Mouse (Mus musculus) spleen, postnatal 10 days (tissue): Measurements from ENCODE around the gene Phlda1.
"Not testable (repeated sequence)": the region's sequence is repeated elsewhere in the genome, so short reads cannot be mapped to it uniquely, and the experiment has no call there.

ENCODE experiments used
- DNase-seq, 2 experiments: peaks; one replicate each; pipeline ENCODE4 v3.0.0; 2021 to 2022; ENCODE audit warnings: low spot score in 2 of 2

Phlda1 gene

DNA sequence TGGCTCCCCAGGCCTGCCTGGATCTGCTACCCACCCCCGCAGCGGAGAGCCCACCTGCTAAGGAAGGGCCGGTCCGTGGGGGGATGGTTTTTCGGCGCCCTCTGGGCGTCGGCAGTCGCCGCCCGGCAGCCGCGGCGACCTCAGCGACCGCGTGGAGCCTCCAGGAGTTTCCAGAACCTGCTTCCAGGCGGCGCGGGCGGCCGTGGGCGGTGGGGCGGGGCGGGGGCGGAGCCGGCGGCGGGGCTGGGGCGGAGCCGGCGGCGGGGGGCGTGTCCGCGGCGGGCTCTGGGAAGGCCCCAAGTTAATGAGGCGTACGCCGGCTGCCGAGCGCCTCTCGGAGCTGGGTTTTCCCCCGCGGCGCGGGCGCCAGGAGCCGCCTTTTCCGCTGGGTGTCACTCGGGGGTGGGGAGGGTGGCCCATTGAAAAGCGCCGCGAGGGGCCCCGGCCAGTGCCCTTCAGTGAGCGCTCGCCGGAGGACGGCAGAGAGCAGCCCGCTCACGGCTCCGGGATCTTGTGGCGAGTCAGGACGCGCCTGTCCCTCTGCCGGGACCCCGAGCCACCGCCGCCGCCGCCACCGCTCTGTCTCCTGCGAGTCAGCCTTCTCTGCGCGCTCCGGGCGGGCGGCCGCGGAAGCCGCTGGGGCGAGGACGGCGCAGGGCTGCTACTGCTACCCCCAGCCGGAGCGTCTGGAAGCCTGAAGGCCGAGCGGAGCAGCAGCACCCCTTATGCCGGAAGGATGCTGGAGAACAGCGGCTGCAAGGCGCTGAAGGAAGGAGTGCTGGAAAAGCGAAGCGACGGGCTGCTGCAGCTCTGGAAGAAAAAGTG lies at the start of gene Phlda1:
Gene Phlda1 (plus strand): TSS at position 186 of the 825 bp plus-strand sequence.
- peak; percentile 80 to 89 for DNase-seq

DNA sequence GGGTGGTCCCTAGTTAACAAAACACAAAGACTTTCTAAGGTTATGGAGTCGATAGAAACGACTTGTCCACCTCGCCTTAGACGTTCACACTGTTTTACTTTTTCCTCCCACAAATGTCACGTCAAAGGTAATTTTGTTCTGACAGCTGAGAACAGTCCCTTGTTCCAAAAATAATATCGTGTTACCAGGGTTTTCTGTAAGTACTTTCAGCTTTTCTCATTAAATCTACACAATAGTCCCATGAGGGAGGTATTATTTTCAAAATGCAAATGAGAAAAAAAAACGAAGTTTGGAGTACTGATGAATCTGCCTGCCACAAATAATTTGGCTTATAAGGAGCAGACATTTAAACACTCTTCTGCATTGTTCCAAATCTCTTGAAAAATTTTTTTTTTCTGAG lies 48.0 kb upstream of the Phlda1 start:
- no peak for DNase-seq

DNA sequence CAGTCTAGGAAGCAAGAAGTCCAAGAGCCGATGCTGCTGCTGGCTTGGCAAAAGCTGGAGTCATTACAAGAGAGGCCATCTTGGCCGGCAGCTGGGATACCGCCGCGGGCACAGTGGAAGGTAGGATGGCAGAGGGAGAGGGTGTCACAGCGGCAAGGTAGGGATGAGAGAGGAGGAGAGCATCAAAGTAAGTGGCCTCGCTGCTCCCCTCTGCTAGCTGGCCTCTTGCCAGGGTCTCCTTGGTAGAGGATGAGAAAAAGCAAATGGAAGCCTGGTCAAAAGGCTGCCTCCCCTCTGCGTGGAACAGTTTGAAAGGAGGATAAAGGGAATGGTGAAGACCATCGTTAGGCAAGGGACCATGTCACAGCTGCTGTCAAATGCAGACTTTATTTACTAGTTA lies 47.0 kb upstream of the Phlda1 start:
- DNase-seq = no peak

DNA sequence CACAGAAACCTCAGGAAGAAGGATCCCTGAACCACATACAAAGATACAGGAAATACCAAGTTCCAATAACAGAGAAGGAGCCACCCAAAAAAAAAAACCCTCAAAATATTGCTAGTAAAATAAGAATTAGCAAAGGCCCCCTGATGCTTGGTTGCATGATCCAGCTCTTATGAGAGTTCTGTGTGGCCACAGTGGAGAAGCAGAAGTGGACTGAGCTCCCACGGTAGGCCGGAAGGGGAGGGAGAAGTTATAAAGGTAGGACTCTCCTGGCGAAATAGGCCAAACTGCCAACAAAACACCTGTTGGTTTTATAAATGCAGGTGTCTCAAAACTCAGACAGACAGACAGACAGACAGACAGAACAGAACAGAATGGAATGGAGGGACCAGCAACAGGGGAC lies 46.2 kb upstream of the Phlda1 start:
- DNase-seq = no peak

DNA sequence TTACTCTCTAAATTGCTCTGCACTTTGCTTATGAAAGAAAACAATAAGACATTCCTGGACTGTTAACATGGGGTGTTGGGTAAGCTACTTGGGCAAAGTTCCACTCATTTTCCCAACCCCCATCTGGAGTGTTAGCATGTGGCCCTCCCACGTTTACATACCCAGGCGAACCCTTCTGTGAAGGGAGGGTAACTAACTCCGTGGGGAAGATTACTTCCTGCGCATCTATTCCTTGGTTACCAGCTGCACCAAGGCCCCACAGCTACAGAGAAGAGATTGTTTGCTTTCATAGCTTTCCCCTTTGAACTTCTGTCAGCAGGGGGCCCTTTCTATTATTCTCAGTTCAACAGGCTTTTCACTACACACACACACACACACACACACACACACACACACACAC lies 45.7 kb upstream of the Phlda1 start:
- no peak for DNase-seq

DNA sequence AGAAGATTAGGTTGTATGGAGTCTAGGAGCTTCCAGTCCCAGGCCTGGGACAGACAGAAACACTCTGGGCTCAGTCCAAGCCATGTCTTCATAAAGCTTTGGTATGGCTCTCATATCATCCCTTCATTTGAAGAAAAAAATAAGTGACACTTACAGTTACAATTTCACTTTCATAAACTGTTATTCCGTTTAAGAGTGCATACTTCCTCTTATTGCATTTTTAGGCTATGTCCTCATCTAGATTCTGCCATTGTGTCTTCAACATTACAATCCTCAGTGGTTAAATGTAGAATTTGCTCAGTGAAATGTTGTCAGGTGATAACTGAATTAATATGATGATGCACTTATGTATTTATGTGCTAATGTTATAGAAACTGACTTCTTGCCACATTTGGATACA lies 41.3 kb upstream of the Phlda1 start:
- no peak for DNase-seq

DNA sequence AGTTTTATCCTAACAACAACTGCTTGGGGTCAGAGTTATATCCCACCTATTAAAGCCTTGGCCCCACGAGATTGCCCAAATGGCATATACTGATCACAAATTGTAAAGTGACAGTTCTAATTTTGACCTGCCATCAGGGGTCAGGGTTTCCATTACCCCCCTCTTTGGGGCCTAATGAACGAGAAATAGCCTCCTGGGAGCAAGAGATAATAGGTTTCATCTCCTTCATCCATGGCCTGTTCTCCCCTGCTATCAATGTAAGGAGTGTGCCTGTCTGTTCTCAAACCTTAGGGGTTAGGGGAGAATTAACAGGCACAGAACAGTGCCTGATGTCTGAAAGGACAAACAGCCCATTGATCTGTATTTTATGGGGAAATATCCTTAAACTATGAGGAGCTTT lies 40.7 kb upstream of the Phlda1 start:
- DNase-seq = no peak

DNA sequence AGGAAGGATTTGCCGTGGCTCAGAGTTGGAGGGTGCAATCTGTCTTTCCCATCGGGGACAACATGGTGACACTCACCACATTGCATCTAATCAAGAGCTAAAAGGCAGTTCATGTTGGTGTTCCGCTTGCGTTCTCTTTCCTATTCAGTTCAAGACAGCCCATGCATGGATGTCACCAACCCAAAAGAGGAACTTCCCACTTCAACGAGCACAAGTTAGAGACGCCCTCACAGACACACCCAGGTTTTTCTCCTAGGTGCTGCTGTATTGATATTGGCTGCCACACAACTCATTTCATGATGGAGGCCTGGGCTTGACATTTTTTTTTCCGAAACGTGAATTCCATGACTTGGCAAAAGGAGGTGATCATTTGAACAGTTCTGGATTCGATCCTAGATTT lies 34.9 kb upstream of the Phlda1 start:
- peak in 1 of 2 experiments; percentile 48 for DNase-seq

DNA sequence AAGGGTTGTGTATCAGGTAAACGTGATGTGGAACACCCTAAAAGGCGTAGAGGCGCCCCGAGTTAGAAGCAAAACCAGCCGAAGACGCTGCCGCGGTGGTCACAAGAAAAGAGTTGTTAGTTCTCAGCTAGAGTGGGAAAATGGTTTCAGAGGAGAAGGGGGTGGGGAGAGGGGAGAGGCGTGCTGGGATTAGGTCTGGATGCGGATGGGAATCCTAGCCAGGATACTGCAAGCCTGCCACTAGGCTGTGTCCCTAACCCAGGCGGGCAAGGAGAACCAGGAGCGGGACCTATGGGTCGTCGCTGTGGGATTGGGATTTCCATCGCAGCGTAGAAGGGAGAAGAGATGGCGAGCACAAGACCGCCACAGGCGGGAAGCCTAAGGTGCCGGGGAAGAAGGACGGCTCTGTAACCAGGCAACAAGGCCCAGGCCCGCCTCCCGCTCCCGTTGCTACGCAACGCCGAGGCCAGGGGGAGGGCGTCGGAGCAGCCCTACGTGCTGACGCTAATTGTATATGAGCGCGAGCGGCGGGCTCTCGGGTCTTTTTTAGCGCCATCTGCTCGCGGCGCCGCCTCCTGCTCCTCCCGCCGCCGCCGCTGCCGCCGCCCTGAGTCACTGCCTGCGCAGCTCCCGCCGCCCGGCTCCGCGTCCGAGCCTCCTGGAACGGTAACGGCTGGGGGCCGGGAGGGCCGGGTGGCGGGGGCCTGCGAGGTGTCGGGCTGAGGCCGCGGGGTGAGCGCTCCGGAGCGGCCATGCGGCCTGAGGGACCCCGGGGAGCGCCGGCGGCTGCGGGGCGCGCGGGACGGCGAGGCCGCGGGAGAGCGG lies 33.2 kb upstream of the Phlda1 start, which contains the start of gene Nap1l1:
Gene Nap1l1 (plus strand): TSS at position 538 of the 825 bp plus-strand sequence.
- DNase-seq = peak; percentile 97 to 98

DNA sequence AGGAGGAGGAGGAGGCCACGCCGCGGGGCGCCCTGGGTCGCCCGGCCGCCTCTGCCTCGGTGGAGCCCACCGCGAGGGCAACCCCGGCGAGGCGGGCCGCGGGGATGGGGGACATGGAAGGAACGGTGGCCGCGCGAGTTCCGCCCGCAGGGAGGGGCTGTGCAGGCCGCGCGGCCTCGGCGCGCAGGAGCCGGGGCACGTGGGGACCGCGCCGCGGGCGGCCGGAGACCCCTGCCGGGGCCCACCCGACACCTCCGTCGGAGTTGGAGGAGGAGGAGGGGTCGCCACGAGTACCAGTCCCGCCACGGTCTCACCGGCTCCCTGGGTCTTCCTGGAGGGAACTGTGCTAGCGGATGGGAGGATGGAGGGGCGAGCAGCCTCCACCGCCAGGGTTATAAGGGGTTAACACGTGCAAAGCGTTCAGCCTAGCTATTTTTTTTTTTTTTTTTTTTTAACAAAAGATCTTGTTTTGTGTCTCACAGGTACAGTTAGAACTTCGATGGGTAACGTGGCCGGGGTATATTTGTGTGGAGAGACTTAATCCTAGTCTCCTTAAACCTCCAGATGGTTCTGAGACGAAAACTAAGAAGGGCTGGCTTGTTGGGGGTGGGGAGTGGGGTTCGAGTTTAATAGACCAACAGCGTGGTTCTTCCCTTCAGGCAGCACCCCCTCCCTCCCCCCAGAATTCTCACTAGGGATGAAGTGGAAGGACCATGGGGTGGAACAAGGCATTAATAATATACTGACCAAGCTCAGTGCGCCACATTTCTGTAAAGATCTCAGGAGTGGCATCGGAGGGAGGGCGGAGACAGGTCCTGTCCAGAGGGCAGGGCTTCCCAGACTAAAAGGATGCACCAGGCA lies 32.3 kb upstream of the Phlda1 start:
- peak; percentile 30 to 63 for DNase-seq

DNA sequence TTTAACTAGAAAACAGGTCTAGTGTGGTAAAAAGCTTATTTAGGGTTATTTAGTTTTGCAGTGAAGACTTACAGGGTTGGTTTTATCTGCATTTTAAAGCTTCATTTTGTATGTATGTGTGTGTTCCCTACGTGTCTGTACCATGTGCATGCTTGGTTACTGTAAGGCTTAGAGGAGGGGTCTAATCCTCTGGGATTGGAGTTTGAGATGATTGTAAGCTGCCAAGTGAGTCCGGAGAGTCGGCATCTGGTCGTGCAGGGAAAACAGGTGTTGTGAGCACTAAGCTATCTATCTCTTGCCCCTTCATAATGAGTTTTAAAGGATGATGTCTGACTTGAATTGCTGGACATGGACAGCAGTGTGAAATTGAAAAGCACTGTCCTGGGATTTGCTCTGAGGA lies 29.8 kb upstream of the Phlda1 start:
- DNase-seq = no peak

DNA sequence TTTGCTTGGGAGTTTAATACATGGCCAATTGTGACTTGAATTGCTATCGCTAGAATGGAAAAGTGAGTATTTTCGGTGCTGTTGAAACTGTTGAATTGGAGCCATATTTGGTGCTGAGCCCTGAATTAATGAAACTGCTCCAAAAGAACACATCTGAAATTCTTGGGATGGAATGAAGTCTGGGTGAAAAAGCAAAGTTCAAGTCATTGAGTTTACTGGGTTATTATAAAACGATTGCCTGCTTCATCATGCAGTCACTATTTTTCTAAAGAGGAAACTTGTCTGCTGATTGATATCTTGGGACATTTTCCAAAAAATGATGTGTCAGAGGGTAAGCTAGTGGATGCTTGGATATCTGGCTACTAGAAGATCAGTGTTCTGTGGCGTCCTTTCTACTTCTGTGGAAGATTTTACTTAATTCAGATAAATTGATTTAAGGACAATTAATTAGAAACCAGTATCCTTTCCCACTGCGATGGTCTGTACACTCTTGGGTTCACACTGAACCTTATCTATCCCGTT lies 29.0 kb upstream of the Phlda1 start:
- no peak for DNase-seq

DNA sequence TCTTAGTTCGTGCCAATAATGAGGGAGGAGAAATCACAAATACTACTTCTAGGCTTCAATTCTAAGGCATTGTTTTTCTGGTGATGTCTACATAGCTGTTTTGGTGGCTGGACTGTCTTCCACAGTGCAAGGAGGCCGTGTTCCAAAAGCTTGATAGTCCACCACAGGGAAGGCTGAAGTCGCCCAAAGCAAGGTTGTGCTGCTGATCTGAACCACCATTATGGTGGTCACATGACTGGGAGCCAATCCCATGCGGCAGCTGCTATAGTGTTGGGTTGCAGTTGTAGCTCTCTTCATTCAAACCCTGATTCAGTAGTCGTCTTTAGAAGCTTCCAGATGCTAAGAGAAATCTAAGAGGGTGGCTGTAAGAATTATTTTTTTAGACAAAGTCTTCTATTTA lies 26.5 kb upstream of the Phlda1 start:
- DNase-seq = no peak

DNA sequence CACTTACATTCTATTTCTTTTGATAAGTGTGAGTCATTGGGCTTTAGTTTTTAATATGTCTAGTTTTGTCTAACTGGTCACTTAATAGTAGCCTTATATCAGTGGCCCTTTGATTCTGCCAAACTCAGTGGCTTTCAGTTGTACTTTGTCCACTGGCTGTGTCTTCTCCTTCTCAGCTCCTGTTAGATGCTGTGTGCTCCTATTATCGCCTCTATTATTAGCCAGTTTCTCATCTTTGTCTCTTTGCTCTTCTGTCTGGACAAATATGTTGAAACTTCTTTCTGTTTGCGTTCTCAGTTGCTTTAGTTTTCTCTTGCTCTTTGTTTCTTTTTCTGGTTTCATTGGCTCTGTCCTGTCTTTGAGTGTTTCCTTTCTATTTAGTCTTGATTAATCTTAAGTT lies 23.4 kb upstream of the Phlda1 start:
- DNase-seq = no peak

DNA sequence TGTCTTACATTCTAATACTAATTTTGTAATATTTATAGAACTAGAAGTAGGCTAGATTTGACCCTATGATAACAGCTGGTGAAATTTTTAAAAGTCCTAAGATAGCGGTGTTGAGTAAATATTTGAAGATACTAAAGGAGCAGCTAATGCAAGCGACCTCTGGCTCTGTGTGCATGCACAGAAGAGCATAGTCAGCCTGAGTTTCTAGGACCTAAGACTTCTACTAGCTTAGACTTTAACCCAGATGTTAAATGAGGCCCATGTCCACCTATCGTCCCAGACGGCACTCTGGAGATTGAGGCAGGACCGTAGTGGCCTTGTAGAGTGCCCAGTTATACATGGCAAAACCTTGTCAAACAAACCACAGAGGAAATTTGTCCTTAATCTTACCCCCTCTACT lies 22.0 kb upstream of the Phlda1 start:
- no peak for DNase-seq

DNA sequence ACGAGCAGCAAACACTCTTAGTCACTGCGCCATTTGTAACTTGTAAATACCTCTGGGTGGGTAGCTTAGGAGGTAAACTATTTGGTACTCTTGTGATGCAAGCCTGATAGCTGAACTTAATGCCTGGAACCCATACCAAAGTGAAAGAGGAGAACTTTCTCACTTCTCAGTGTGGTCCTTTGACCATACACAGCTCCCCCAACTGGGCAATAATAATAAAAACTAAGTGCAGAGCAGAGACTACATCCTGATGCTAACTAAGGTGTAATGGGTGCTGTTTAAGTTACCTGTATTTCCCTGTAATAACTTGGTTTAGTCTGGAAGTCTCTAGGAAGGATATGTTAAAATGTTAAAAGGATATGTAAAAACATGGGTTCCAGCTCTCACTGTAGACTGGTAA lies 17.3 kb upstream of the Phlda1 start:
- no peak for DNase-seq

DNA sequence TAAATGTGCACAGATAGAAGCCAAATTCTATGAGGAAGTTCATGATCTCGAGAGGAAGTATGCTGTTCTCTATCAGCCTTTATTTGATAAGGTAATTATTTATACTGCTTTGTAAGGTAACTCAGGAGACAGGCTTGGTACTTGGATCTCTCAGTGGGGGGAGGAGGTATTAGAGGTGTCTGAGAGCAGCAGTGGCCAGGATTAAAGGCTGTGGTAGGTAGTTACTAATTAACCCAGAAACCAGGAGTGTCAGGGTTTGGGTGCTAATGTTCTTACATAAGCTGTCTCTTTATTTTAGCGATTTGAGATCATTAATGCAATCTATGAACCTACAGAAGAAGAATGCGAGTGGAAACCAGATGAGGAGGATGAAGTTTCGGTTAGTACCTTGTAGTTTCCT lies 16.0 kb upstream of the Phlda1 start:
- not testable (repeated sequence) for DNase-seq

DNA sequence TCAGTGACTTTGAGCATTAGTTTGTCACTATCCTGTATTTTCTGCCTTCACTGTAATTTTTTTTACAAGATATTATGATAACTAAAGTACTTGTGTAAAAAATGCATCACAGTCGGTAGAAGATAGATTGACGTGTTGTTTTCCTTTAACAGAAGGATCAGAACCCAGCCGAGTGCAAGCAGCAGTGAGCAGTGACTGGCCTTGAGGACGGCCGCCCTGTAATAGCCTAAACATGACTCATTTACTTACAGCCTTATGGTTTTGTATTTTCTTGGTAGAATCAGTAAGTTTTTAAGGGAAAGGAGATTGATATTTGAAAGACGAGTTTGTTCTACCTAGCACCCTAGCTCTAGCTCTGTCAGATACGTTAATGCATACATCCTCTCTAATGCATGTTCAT lies 10.2 kb upstream of the Phlda1 start:
- DNase-seq = no peak

DNA sequence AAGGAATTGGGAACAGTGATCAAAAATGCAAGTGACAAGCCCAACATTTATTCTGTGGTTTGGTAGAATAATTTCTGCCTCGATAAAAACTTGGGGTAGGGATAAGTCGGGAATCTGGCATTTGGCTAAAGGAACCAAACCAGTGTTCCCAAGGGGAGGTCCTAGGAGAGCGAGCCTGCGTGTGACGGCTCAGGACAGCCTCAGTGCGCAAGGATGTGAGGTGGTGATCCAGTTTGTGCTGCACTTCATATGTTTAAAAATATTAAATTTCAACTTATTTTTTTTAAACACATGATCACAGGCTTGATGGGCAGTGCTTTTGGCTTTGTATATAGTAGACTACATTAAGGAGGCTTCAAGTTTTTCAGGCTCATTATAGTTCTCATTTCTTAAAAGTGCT lies 6.2 kb upstream of the Phlda1 start:
- DNase-seq = no peak

DNA sequence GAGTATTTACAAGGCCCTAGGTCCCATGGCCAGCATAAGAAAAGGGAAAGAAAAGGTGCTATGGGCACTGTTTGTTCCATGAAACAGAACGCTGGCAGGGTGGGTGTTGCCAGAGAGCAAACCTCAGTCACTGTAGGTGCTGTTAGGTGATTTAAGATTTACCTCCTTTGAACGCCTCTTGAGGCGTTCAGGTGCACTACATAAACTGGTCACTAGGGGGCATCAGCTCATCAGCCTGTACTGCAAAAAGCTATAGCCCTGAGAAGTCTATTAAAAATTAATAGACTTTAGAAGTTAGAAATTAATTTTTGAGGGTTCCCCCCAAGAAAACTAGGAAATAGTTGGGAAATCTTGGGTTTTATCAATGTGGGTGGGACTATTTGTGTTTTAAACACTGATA lies 3.0 kb upstream of the Phlda1 start:
- DNase-seq = peak; percentile 71 to 84

DNA sequence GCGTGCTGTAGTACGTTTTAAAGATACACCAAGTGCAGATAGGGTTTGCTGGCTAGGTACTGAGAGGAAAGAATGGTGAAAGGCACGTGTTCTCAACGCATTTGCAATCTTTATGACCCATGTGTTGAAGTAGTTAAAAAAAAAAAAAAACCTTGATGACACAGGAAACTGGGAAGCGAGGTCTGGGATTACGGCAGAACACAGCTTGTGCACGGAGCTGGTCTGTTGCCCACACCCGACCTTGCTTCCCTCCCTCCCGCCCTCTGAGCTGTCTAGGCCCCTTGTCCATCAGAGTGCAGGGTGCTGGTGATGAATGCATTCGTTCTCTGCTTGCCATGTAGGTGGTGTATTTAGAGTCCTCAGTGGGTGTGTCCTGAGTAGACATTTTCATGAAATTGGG lies 2.4 kb upstream of the Phlda1 start:
- no peak for DNase-seq

DNA sequence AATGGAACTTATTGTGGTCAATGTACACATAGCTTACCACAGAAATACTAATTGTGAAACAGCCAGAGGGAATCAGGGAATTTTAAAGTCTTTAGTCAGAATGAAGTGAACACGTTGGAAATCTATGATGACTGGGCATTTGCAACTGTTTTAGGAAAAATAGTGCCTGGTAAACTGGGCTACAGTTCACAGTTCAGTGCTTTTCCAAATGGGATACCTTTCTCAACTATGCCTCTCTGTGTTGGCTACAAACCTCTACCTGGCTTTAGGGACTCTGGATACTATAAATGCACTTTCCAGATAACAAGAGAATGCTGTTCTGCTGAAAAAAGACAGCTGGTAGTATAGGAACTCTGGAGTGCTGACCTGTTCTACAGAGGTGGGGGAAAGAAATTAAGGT lies 1.5 kb upstream of the Phlda1 start:
- DNase-seq = no peak
